Mouse (Mus musculus) cerebellum, postnatal 4 days (tissue): ENCODE results near the gene Neurod4.
"Not testable (repeated sequence)": the region's sequence is repeated elsewhere in the genome, so short reads cannot be mapped to it uniquely, and the experiment has no call there.

Source experiments
- DNase-seq, 2 experiments: peaks; one replicate each; pipeline ENCODE4 v3.0.0; 2022; ENCODE audit warnings: low spot score in 2 of 2, mixed read lengths in 1 of 2

Gene Neurod4

GRCm38 (mm10) chr10:130280066-130280465 lies at the start of gene Neurod4:
Neurod4 (minus strand) TSS chr10:130280240.
- DNase-seq: peak in 1 of 2 experiments; percentile 57

- no peak for DNase-seq
Measured at GRCm38 (mm10) chr10:130324243-130324642, 44.2 kb upstream of the Neurod4 start.

- no peak for DNase-seq
Measured at GRCm38 (mm10) chr10:130322637-130323036, 42.6 kb upstream of the Neurod4 start, which contains the start of gene Tespa1. Tespa1 (plus strand) TSS chr10:130322870.

GRCm38 (mm10) chr10:130322062-130322461 lies 42.0 kb upstream of the Neurod4 start:
- DNase-seq: no peak

- DNase-seq: no peak
Measured at GRCm38 (mm10) chr10:130320715-130321114, 40.7 kb upstream of the Neurod4 start.

- no peak for DNase-seq
Measured at GRCm38 (mm10) chr10:130318720-130319119, 38.7 kb upstream of the Neurod4 start.

- no peak for DNase-seq
Measured at GRCm38 (mm10) chr10:130315846-130316245, 35.8 kb upstream of the Neurod4 start.

- DNase-seq: peak in 1 of 2 experiments; percentile 43
Measured at GRCm38 (mm10) chr10:130314110-130314829, 34.2 kb upstream of the Neurod4 start.

- no peak for DNase-seq
Measured at GRCm38 (mm10) chr10:130313531-130313930, 33.5 kb upstream of the Neurod4 start.

- no peak for DNase-seq
Measured at GRCm38 (mm10) chr10:130311534-130312227, 31.6 kb upstream of the Neurod4 start.

GRCm38 (mm10) chr10:130304138-130304537 lies 24.1 kb upstream of the Neurod4 start:
- DNase-seq: not testable (repeated sequence)

GRCm38 (mm10) chr10:130298748-130299147 lies 18.7 kb upstream of the Neurod4 start:
- DNase-seq: peak in 1 of 2 experiments; percentile 20

- no peak for DNase-seq
Measured at GRCm38 (mm10) chr10:130293741-130294408, 13.8 kb upstream of the Neurod4 start.

GRCm38 (mm10) chr10:130288007-130288406 lies 8.0 kb upstream of the Neurod4 start:
- DNase-seq: no peak

GRCm38 (mm10) chr10:130287201-130287600 lies 7.2 kb upstream of the Neurod4 start:
- no peak for DNase-seq

- DNase-seq: peak in 1 of 2 experiments; percentile 15
Measured at GRCm38 (mm10) chr10:130281982-130282449, 2.0 kb upstream of the Neurod4 start.

GRCm38 (mm10) chr10:130276496-130276895 lies 3.5 kb downstream of the Neurod4 start:
- no peak for DNase-seq

GRCm38 (mm10) chr10:130275759-130276158 lies 4.3 kb downstream of the Neurod4 start:
- DNase-seq: no peak

- DNase-seq: peak in 1 of 2 experiments; percentile 58
Measured at GRCm38 (mm10) chr10:130263203-130263602, 16.8 kb downstream of the Neurod4 start.

- DNase-seq: no peak
Measured at GRCm38 (mm10) chr10:130259483-130259882, 20.6 kb downstream of the Neurod4 start.

- no peak for DNase-seq
Measured at GRCm38 (mm10) chr10:130244271-130244670, 35.8 kb downstream of the Neurod4 start.
